Mouse (Mus musculus) CD4-positive, CD25-positive, alpha-beta regulatory T cell, adult 2 months (primary cell): ENCODE data around the gene Pla2g12b.
A peak's percentile ranks its signal among the peaks of the same experiment; 100 is the strongest.

Experiments
- DNase-seq: peaks from one replicate; pipeline ENCODE4 v3.0.0-alpha.2; 2012; ENCODE audit warnings: low read depth, low spot score

The Pla2g12b gene

DNA sequence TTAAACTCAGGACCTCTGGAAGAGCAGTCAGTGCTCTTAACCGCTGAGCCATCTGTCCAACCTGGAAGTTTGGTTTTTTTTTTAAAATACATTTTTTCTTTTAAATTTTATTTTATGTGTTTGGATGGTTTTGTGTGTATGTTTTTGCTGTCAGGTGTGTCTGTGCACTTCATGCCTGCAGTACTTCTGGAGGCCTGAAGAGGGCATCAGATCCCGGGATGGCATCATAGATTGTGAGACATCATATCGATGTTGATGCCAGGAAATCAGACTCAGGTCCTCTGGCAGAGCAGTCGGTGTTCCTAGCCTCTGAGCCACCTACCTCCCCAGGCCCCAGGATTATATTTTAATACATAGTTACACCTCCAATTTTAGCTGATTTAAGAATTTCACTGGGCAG is 10.3 kb downstream of the Pla2g12b start:
- DNase-seq = no peak

DNA sequence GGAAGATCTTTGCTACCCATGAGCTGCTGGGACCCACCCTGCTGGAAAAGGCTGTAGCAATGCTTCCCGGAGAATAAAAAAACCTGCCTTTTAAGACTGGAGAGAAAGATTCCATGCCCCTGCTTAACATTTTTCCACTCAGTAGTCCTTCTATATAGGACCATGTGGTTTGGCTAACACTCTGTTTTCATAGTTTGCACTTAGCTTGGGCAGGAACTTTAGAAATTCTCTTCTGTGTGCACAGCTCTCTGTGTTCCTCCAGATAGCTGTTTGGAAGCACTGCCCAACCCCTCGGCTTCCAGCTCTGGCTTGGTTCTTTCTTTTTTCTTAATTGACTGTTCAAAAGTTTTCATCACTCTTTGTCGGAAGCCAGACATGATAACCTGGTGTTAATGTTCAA is 13.2 kb downstream of the Pla2g12b start:
- DNase-seq = no peak

DNA sequence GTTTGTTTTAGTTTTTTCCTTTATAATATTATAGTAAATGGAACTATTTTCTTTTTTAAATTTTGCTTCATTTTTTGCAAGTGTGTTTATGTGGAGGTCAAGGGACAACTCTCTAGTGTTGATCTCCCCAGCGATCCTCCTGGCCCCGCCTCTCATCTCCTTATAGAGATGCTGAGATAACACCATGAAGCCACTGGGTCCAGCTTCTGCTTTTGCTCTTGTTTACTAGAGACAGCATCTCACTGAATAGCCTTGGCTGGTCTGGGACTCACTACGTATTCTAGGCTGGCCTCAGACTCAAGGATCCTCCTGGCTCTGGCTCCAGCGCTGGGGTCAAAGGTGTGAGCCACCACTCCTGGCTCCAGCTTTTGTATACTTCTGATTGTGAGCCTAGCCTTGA is 16.1 kb downstream of the Pla2g12b start:
- no peak for DNase-seq

DNA sequence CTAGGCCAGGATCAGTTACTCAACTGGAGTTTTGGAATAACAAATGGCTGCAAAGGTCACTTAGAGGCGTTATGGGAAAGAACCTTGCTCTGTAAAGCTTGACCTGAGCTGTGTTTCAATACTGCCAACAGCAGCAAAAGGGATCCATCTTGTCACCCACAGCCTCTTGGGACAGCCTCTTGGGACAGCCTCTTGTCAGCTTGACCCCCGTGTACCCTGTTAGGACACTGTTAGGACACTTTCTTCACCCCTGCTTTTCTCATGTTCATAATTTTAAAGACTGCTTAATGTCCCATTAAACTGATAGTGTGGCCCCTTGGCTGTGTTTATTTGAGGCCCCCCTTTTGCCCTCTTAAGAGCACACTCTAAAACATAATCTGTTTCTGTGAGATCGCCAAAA is 21.0 kb downstream of the Pla2g12b start:
- no peak for DNase-seq

DNA sequence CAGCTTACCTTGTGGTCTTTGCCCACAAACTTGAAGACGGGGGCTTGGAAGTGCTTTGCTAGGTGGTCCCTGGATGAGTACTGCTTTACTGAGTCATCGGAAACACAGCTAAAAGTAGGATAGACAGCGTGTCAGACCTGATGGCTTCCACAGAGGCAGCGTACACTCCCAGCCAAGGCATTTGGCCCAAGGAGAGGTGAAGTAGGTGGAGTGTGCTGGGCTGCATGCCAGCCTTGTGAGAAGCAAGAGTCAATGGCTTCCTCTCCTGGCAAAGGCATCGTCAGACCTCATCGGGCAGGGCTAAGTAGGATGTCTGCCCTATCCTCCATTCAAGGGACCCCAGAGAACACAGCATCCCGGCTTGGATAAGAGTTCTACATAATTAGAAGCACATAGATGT is 21.9 kb downstream of the Pla2g12b start:
- no peak for DNase-seq

DNA sequence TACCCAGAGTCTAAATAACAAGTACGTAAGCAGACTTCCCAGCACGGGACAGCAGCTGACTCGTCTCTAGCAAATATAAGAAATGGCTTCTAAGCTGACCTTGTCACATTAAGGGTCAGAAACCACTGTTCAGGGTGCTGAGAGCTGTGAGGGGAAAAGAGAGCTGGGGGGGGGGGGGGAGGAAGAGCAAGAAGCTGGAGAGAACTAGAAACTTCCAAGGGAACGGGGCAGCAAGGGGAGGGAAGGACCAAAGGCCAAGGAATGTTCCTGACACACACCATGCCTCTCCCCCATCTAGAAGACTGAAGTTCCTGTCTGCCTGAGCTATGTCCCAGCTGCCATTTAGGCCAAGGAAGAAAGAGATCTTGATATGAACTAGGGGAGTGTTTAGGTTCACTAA is 22.9 kb downstream of the Pla2g12b start:
- DNase-seq = no peak

DNA sequence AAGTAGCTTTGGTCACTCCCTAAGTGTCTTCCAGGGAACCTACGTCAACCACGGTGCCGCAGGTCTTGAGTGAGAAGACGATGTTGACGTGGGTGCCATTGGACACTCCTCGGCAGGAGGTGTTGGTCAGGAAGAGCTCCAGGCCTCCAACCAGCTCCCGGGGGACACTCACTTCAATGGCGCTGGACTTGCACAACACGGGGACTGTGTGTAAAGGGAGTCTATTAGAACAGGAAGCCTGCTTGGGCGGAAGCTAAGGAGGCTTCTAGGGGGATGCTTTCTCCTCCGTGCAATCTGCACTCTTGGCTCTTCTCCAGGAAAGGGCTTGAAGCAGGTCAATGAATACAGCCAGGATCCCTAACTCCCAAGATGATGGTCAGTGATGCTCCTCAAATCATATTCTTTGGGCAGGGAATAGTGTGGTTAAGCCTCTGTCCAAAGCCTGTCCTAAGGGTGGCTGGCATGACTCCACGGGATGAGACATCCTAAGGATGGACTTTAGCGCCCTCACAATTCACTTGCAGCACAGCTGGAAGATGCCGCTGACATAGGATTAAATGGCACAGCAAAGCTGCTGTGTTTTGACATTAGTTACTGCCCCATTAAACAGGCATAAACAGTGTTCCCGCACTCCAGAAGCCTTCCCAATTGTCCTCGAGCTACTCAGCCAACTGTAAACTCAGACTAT is 26.1 kb downstream of the Pla2g12b start:
- DNase-seq = no peak

DNA sequence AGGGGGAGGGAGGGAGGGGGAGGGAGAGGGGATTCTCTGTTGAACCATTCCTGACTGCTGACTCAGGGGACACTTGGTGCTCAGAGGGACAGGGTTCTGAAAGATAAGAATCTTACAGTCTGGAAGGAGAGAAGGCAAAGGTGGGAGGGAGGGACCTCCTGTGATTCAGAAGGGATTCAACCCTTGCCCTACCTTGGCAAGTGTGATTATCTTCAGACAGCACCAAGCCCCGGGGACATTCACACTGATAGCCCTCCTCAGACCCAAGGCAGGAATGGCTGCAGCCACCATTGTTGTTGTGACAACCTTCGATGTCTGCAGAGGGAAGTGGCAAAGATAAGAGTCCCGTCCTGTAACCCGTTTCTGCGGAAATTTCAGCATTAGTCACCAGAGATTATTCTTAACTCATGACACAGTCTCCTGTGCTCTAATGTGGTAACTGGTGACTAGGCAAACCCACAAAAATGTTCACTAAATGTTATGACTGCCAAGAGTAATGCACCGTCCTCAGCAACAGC is 27.3 kb downstream of the Pla2g12b start:
- peak; percentile 52 for DNase-seq

DNA sequence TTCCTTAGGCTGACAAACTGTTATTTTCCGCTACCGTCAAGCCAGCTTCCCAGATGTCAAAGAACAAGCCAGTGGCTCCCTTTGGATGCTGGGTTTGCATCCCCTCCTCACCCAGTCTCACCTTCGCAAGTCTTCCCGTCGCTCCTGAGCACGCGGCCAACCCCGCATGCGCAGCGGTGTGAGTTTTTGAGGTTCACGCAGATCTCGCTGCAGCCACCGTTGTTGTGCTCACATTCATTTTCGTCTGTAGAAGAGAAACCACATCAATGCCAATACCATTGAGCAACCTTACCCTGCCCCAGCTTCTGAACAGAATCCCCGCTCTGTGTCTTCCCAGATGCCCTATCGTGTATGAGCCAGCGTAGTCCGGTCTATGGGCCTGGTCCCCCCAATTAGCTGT is 32.3 kb downstream of the Pla2g12b start:
- peak; percentile 48 for DNase-seq

DNA sequence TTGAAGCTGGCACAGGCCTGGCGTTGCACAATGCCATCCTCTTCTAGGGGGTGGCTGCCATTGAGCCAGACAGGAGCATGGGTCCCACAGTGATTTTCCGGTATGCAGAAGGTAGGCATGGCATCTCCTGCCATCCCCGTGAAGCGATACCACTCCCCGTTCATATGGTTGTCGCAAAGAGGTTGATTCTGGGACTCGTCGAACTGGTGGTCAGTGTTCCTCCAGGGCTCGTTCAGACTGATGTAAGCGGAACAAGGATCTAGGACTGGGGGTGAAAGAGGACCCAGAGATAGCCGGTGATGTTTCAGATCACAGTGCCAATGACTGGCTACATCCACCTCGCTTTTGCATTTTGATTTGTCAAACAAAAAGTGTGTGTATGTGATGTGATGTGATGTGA is 35.2 kb downstream of the Pla2g12b start:
- no peak for DNase-seq

DNA sequence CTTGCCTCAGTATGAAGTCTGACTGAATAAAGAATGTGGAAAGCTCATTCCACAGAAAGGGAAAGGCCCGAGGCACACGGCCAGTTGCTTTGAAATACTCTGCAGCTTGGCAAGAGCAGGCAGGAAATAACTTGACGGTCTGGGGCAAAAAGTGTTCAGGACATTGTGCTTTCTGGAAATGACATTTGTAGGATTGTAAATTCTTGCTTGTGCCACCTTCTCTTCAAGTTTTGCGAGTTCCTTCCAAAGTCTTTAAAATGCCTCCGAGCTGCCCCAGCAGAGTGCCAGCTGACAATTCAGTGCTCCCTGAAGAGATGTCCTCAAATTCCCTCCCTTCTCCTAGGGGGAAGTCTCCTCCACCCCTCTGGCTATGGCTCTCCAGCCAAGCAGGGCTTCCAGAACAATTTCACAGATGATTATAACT is 36.1 kb downstream of the Pla2g12b start:
- DNase-seq = no peak

DNA sequence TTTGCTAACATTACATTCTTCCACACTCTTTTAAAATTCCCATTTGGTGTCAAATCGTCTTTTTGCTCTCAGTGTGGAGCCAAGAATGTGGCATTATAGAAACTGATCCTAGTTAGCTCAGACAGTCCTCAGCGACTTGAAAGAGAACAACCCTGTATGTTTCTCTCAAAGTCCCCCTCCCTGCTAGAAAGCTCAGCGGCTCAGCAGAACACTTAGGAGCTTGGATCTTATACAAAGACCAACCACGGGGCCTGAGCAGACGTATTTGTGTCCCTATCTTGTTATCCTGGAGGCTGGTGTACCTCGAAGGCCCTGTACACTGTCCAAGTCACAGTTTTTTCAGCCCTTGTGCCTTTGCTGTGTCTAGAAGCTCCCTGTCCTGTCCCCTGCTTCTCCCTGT is 36.7 kb downstream of the Pla2g12b start:
- DNase-seq = no peak

DNA sequence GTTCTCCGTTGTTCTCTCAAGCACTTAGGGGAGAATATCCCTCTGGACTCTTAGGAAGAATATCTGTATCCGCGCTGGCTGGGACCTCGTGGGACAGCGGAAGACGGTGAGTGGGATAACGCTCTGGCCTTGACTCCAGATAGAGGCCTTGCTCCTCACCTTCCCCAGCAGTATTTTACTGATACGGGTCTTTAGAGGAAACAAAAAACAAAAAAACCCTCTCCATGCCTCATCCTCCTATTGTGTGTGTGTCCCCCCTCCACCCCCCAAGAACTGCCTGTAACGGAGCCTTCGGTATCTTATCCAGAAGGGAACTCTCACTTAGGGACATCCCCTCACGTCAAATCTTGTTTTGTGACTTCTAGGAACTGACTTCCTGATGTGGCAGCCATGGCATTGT is 38.3 kb downstream of the Pla2g12b start, which contains the start of gene Oit3:
Oit3 (minus strand) TSS at position 44 of the 400 bp plus-strand sequence.
- DNase-seq = no peak

DNA sequence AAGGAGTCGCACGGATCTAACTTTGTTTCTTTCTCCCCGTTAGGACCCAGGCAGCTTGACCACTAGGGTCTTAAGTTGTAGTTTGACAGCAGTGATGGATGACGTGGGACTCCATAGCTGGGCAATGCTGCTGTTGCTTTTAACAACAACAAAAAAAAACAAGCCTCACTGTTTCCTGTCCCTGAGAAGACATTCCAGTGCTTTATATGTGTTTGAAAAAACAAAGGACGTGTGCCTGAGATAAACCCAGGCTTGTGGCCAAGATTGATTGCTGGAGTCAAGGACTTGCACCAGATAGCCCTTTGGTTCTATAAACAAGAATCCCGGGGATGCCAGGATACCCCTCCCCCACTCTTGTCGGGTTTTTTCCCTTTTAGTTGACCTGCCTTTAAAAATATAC is 39.8 kb downstream of the Pla2g12b start:
- no peak for DNase-seq

DNA sequence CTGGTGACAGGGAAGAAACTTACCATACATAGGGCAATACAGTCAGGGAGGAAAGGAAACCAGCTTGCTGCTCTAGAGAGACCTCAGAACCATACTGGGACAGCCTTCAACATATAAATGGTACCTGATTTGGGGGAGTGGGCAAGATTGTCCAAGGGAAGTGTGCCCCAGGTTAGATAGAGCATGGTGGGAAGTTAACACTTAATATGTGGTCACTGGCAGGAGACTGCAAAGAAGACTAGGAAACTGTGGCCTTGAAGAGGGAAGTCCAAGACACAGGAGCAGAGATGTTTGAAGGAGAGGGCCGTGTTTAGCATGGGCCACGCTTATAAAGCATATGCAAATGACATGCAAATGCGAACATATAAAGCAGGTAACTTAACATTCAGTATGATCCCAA is 40.6 kb downstream of the Pla2g12b start:
- no peak for DNase-seq

DNA sequence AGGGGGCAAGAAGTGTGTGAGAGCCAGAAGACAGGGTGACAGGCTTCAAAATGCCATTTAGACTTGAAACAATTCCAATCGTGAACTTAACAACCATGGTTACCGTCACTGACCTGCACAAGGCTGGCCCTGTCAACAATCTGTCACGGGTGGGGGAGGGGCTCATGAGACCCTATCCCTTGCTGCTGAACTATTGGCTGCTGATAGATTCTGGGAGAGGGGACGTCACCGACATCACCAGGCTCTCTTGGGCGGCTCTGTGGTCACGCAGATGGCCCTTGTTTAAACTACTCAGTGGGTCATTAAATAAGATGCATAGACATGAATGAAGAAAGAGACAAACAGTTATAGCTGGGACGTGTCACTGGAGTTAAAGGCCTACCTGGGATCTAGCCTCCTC is 41.2 kb downstream of the Pla2g12b start:
- DNase-seq = no peak

DNA sequence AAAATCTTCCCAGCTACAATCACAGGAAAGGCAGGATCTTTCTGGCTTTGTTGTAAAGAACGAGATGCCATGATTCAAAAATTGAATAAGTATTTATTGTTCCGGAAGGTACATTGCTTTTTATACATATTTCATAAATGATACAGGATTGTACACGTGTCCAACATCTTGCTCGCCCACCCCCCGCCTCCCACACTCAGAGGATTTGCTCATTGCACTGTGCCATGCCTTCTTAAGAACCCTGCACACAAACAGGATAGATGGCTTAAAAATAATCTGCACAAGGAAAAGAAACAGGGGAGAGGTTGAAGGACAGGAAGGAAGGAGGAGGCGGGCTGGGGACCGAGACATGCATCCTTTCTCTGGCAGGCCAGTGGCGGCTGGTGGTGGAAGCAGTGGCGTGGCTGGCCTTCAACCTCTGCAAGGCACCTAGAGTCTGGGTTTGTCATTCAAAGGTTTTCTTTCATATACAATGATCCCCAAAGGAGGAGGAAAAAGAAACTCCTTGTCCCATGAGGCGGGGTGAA is 43.5 kb downstream of the Pla2g12b start:
- DNase-seq = no peak

DNA sequence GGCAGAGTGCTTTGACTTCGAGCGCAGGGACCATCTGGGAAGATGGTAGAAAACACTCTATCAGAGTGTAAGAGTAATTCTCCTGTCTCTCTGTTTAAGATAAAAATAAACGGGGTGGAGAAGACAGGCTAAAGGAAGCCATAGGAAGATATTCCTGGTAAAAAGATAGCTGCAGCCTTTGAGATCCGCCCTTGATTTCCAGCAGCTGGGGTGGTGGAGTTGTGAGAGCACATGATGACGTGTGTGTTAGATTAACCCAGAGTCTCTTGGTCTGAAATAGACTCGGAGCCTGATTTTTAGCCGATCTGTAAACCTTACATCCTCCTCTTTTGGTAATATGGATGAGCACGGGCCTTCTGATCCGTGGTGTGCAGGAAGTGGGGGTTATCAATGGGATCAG is 44.1 kb downstream of the Pla2g12b start:
- no peak for DNase-seq

DNA sequence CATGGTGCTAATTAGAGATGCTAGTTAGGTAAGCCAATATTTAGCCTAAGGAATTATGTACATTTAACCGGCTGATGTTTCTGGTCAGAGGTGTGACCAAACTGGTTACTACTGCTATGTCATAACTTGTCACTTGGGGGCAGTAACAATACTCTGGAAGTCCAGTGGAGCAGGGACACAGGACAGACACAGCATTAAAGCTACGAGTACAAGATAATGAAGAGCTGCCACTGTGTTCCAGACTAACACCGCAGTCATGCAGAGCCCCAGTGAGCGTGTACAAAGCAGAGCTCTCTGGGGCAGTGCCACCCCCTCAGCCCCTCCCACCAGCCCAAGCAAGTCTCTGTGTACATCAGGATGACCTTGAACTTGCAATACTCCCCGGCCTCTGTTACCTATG is 48.4 kb downstream of the Pla2g12b start:
- peak; percentile 37 for DNase-seq

DNA sequence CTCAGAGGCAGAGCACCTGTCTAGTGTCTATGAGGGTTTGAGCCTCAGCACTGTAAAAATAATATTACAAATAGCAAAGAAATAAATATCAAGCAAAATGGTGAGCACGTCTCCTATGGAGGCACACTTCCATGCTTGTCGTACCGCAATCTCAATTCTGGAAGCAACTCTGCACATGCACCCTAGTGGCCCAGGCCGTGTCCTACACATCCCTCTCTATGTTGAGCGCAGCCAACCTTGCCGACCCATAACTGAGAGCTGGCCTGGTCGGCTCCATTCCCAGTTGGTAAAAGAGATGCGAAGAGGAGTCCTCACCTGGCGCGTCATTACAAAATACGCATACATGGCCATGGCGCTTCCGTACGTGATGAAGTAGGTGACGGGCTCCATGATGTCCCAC is 51.2 kb downstream of the Pla2g12b start:
- no peak for DNase-seq

DNA sequence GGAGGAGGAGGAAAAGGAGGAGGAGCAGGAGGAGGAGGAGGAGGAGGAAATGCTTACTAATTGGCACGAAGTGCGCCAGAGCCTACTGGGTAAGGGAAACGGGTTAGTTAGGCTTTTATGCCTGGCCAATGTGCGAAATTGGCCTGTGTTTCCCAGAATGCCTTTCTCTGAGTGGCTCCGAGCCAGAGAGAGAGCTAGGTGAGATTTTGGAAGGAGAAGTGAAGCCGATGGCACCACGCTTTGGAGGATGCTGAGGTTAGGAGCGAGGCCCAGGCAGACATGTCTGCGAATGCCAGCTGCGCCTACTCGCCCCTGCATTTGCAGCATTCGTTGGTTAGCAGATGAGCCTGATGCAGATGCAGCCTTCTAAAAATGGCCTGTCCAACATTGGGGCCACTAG is 56.3 kb downstream of the Pla2g12b start:
- DNase-seq = no peak

DNA sequence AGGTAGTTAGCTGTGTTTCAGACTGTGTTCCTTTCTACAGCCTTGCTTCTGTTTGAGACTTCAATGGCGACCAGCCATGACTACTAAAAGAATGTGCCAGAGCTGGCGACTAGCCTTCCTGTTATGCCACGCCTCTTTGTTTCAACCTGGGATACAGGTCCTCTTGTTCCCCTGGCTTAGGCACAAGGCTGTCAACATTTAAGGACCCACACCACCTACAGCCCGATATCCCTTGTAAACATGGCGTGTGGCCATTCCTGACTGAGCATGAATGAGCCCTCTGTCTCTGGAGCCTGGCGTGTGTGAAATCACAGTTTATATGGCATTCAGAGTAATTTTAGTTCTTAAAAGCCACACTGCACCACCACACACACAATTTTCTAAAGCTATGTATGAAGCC is 58.8 kb downstream of the Pla2g12b start:
- no peak for DNase-seq

DNA sequence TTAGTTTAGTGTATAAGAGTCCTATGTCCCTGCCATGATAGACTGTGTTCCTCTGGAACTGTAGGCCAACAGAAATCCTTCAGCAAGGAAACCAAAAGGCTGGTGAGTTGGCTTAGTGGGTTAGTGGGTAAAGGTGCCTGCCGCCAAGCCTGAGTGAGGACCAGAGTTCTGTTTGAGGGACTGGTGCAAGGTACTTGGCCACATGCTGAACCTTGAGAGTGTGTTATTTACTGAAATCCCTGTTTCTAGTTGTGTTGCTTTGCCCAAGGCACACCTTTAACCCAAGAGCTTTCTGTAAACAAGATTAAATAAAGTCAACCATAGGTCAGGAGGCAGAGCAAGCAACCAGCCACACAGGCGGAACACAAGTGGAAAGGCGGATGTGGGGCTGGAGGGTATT is 62.1 kb downstream of the Pla2g12b start:
- no peak for DNase-seq

DNA sequence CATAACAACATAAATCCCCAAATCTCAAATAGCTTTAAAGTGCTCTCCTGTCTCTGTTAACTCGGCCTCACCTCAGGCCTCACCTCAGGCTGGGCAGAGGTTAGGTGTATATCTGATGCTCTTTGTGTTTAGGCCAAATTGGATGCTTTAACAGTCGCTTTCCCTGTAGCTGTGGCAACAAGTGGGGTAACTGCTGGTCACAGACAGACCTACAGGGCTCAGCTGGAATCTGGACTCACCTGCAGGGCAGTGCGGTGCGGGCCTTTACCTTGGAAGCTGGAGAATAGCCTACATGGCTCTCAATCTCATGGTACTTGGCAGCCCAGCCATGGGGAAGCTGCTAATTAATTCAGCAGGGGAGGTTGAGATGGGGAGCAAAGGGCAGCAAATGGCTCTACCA is 63.2 kb downstream of the Pla2g12b start:
- DNase-seq = no peak
